Mouse (Mus musculus): Measurements from ENCODE around the gene Gramd4. TPM values are rescaled to one million over a fixed set of nuclear protein-coding genes. Genes with fewer than 3 reads are reported as not detected.

Gramd4 gene
- polyA plus RNA-seq, 1 experiment from 2014 or later: 6.8 TPM

DNA sequence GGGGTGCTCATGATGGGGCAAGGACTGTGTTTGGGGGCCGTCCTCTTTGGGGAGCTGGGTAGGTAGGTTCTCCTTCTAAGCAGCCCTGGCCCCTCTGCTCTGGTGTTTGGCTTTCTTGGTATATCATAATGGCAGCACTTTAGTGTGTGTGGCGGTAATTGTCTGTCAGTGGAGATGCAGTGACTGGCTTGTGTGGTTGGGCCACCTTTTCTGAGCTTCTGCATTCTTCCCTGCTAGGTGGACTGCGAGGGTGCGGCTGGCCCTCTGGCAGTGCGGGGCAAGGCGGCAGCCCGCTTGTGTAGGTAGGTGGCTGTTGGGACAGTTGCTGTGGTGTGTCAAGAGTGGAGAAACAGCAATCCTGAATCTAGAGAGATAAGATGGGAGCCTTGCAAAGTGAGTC, 3.7 kb downstream of the Gramd4 start:
- Histone ChIP-seq H3K4me2 (peak overlapping the region; percentile 98), H3K27me3 (no peaks in the 10 kb centered on the region), H3K4me3 (replicated peaks) (peak overlapping the region; percentile 95), H3K9ac (peak overlapping the region; percentile 98), H3K36me3 (peaks cover 5% of the 10 kb centered on the region), H3K27ac (peak overlapping the region; percentile 93), H3K9me3 (replicated peaks) (peaks cover 4% of the 10 kb centered on the region; the same call in 1 of the 2 replicates), H3K4me1 (replicated peaks) (peaks cover 96% of the 10 kb centered on the region)
- no peak for DNase-seq
- 69% methylated on average over 7 of the region's 7 CpGs for WGBS (ENCODE audit: insufficient replicate concordance)
- ATAC-seq (ENCODE audit: low read depth): no peak

DNA sequence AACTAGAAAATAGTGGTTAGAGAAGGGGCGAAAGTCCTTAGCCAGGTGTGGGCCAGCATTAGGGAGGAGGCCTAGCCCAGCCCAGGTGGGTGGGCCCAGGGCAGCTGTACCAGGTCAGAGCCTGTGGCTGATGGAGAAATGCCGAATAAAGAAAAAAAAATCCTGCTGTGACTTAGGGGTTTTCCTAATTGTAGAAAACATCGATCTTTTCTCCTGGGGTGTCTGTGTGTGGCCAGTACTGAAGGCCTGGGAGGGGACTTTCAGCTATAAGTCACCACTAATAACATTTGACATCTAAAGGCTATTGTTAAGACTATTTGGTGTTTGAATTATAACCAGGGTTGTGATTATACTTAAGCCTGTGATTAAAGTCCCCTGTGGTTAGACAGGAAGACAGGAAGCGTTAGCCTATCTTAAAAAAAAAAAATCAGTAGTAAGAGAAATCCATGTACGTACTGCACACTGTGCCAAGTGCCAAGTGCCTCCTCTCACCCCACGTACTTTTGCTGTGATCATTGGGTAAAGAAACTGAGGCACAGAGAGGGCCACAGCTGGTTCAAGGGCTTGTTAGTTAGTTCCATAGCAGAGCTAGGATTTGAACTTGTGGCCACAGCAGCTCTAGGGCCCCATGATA, 4.5 kb downstream of the Gramd4 start:
- peak overlapping the region; percentile 98 for H3K4me2 ChIP-seq
- peak overlapping the region; percentile 93 for H3K27ac ChIP-seq
- no peak for ATAC-seq (ENCODE audit: low read depth)
- H3K4me1 ChIP-seq (replicated peaks): peaks cover 96% of the 10 kb centered on the region
- DNase-seq: no peak
- 57% methylated on average over 6 of the region's 6 CpGs for WGBS (ENCODE audit: insufficient replicate concordance)
- peak overlapping the region; percentile 98; the same call in 1 of the 2 replicates for H3K9ac ChIP-seq
- H3K9me3 ChIP-seq (replicated peaks): peaks cover under 1% of the 10 kb centered on the region; the same call in 1 of the 2 replicates
- no peaks in the 10 kb centered on the region for H3K27me3 ChIP-seq
- peaks cover 5% of the 10 kb centered on the region for H3K36me3 ChIP-seq
- H3K4me3 ChIP-seq (replicated peaks): 0 out of 2 replicates have a peak overlapping the region, but pooled peaks have one; percentile 95

- H3K9me3 ChIP-seq (replicated peaks): no peaks in the 10 kb centered on the region
- H3K4me2 ChIP-seq: peak overlapping the region; percentile 65
- peaks cover 9% of the 10 kb centered on the region for H3K36me3 ChIP-seq
- ATAC-seq (ENCODE audit: low read depth) (peak; percentile 41), DNase-seq (no peak)
- no peaks in the 10 kb centered on the region for H3K27me3 ChIP-seq
- 55% methylated on average over 8 of the region's 8 CpGs for WGBS (ENCODE audit: insufficient replicate concordance)
- peak overlapping the region; percentile 22 for H3K4me3 ChIP-seq (replicated peaks)
- H3K27ac ChIP-seq: peak overlapping the region; percentile 93
- H3K4me1 ChIP-seq (replicated peaks): peaks cover 99% of the 10 kb centered on the region
- H3K9ac ChIP-seq: peak overlapping the region; percentile 60
Measured at GRCm38 (mm10) chr15:86064191-86064849, 6.8 kb downstream of the Gramd4 start.

GRCm38 (mm10) chr15:86064850-86065229, 7.3 kb downstream of the Gramd4 start:
- H3K4me1 ChIP-seq (replicated peaks): peaks cover 99% of the 10 kb centered on the region
- DNase-seq (peak; percentile 49), ATAC-seq (ENCODE audit: low read depth) (peak; percentile 84)
- 23% methylated on average over 3 of the region's 3 CpGs for WGBS (ENCODE audit: insufficient replicate concordance)
- H3K9ac ChIP-seq: peak overlapping the region; percentile 60
- H3K36me3 ChIP-seq: peaks cover 10% of the 10 kb centered on the region
- peak overlapping the region; percentile 22 for H3K4me3 ChIP-seq (replicated peaks)
- no peaks in the 10 kb centered on the region for H3K9me3 ChIP-seq (replicated peaks)
- no peaks in the 10 kb centered on the region for H3K27me3 ChIP-seq
- H3K27ac ChIP-seq: peak overlapping the region; percentile 93
- H3K4me2 ChIP-seq: peak overlapping the region; percentile 65

DNA sequence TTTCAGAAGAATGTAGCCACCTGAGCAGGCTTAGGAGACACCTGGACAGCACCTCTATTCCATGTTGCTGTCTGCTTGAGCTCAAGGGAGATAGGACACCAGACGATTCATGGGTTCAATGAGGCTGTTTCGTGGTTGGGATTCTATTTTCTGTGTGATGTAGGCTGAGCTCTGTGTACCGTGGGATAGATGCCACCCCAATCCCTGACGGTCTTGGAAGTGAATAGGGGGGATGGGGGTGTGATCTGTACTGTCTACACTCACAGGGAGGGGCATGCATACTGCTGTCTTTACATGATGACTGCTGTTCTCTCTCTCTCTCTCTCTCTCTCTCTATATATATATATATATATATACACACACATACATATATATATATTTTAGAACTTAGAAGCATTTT, 7.9 kb downstream of the Gramd4 start:
- WGBS (ENCODE audit: insufficient replicate concordance): 61% methylated on average over 4 of the region's 4 CpGs
- Histone ChIP-seq H3K4me1 (replicated peaks) (peaks cover 99% of the 10 kb centered on the region), H3K27me3 (no peaks in the 10 kb centered on the region), H3K27ac (peak overlapping the region; percentile 93), H3K9ac (peak overlapping the region; percentile 60), H3K9me3 (replicated peaks) (no peaks in the 10 kb centered on the region), H3K4me3 (replicated peaks) (peak overlapping the region; percentile 22), H3K36me3 (peaks cover 10% of the 10 kb centered on the region), H3K4me2 (peak overlapping the region; percentile 65)
- ATAC-seq (ENCODE audit: low read depth): no peak
- DNase-seq: no peak

- H3K4me1 ChIP-seq (replicated peaks): peaks cover 99% of the 10 kb centered on the region
- H3K27ac ChIP-seq: peak overlapping the region; percentile 61
- H3K4me3 ChIP-seq (replicated peaks): no peak overlapping the region
- DNase-seq: no peak
- no peak for ATAC-seq (ENCODE audit: low read depth)
- WGBS (ENCODE audit: insufficient replicate concordance): 36% methylated on average over 14 of the region's 14 CpGs
- peaks cover 10% of the 10 kb centered on the region for H3K36me3 ChIP-seq
- H3K4me2 ChIP-seq: no peak overlapping the region
- peak overlapping the region; percentile 24; the same call in 1 of the 2 replicates for H3K9ac ChIP-seq
- H3K9me3 ChIP-seq (replicated peaks): no peaks in the 10 kb centered on the region
- no peaks in the 10 kb centered on the region for H3K27me3 ChIP-seq
Measured at GRCm38 (mm10) chr15:86066836-86067580, 9.5 kb downstream of the Gramd4 start.

GRCm38 (mm10) chr15:86067581-86067910, 10.1 kb downstream of the Gramd4 start:
- no peak overlapping the region for H3K4me3 ChIP-seq (replicated peaks)
- no peaks in the 10 kb centered on the region for H3K27me3 ChIP-seq
- peaks cover 10% of the 10 kb centered on the region for H3K36me3 ChIP-seq
- no peak for ATAC-seq (ENCODE audit: low read depth)
- 15% methylated on average over 6 of the region's 6 CpGs for WGBS (ENCODE audit: insufficient replicate concordance)
- DNase-seq: no peak
- H3K4me1 ChIP-seq (replicated peaks): peaks cover 97% of the 10 kb centered on the region
- no peak overlapping the region for H3K4me2 ChIP-seq
- H3K9ac ChIP-seq: 0 out of 2 replicates have a peak overlapping the region, but pooled peaks have one; percentile 17
- no peaks in the 10 kb centered on the region for H3K9me3 ChIP-seq (replicated peaks)
- H3K27ac ChIP-seq: peak overlapping the region; percentile 61

DNA sequence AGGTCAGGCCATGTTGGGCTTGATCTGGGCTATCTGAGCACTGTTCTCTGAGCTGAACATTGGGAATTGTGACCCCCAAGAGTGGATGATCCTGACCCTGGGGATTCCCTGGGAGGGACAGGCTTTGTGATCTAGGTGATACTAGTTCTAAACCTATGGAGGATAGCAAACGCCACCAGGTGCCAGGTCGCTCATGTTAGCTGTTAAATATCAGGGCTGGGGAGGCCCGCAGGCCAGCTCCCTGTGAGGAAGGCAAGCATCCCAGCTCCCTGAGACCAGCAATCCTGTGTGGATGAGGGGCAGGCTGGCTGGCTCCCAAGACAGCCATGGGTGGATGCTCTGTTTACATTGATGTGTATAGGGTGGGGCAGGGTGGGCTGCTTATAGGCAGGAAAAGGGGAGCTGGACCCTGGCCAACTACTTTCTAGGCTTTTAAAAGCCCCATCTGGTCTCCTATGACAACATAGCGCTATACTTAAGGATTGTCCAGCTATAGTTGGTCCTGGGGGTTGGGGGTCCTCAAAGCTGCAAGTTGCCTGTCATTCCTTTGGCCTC, 10.5 kb downstream of the Gramd4 start:
- Histone ChIP-seq H3K4me3 (replicated peaks) (no peak overlapping the region), H3K27me3 (no peaks in the 10 kb centered on the region), H3K27ac (peak overlapping the region; percentile 61), H3K4me2 (no peak overlapping the region), H3K36me3 (peaks cover 10% of the 10 kb centered on the region), H3K4me1 (replicated peaks) (peaks cover 93% of the 10 kb centered on the region), H3K9ac (0 out of 2 replicates have a peak overlapping the region, but pooled peaks have one; percentile 17), H3K9me3 (replicated peaks) (no peaks in the 10 kb centered on the region)
- DNase-seq (no peak), ATAC-seq (ENCODE audit: low read depth) (no peak)
- 87% methylated on average over 4 of the region's 4 CpGs for WGBS (ENCODE audit: insufficient replicate concordance)

GRCm38 (mm10) chr15:86069011-86069791, 11.7 kb downstream of the Gramd4 start:
- Histone ChIP-seq H3K36me3 (peaks cover 12% of the 10 kb centered on the region), H3K4me2 (no peak overlapping the region), H3K9ac (no peak overlapping the region), H3K27me3 (no peaks in the 10 kb centered on the region), H3K9me3 (replicated peaks) (no peaks in the 10 kb centered on the region), H3K4me3 (replicated peaks) (no peak overlapping the region), H3K27ac (peak overlapping the region; percentile 64), H3K4me1 (replicated peaks) (peaks cover 84% of the 10 kb centered on the region)
- no peak for ATAC-seq (ENCODE audit: low read depth)
- WGBS (ENCODE audit: insufficient replicate concordance): 64% methylated on average over 10 of the region's 10 CpGs
- no peak for DNase-seq

DNA sequence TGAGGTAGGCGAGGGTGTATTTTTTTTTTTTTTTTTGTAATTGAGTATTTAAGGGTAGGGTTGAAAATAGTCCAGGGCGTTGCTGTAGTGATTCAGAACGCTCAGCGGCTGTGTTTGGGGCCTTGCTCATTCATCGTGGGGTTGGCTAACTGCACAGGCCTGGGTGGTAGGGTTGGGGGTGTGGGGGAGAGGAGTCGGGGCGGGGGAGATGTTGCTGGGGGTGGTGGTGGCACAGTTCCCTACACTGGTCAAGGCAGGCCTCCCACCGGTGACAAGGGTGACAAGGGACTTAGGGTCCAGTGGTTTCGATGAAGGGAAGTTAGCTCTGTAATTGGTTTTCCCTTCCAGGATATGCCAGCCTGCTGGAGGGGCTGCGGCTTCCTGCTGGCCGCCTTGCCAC, 12.9 kb downstream of the Gramd4 start:
- no peak for ATAC-seq (ENCODE audit: low read depth)
- Histone ChIP-seq H3K4me3 (replicated peaks) (no peak overlapping the region), H3K27me3 (no peaks in the 10 kb centered on the region), H3K4me1 (replicated peaks) (peaks cover 77% of the 10 kb centered on the region), H3K4me2 (0 out of 2 replicates have a peak overlapping the region, but pooled peaks have one; percentile 6), H3K27ac (no peak overlapping the region), H3K36me3 (peaks cover 18% of the 10 kb centered on the region), H3K9ac (no peak overlapping the region; the same call in 1 of the 2 replicates), H3K9me3 (replicated peaks) (no peaks in the 10 kb centered on the region)
- WGBS (ENCODE audit: insufficient replicate concordance): 31% methylated on average over 11 of the region's 11 CpGs
- DNase-seq: no peak

All from liver, embryonic 13.5 days (tissue).